Mouse (Mus musculus): ENCODE results near the gene Camta2. TPM values are rescaled to one million over a fixed set of nuclear protein-coding genes. Genes with fewer than 3 reads are reported as not detected.

The Camta2 gene
- polyA plus RNA-seq, 1 experiment from 2014 or later, result 10.9 TPM

- ATAC-seq (ENCODE audit: insufficient number of reproducible peaks, low FRiP score), result no peak
- Histone ChIP-seq H3K4me1 (replicated peaks) (peaks cover 21% of the 10 kb centered on the region), H3K9me3 (replicated peaks) (no peaks in the 10 kb centered on the region), H3K9ac (no peak overlapping the region), H3K4me2 (no peak overlapping the region), H3K27ac (ENCODE audit: poor library complexity, severe bottlenecking) (no peak overlapping the region), H3K27me3 (replicated peaks) (no peaks in the 10 kb centered on the region), H3K36me3 (no peaks in the 10 kb centered on the region), H3K4me3 (no peak overlapping the region)
- 83% methylated on average over 4 of the region's 4 CpGs for WGBS
These were observed 52.3 kb downstream of the Camta2 start for GRCm38 (mm10) chr11:70635601-70636000.

- WGBS, result 54% methylated on average over 7 of the region's 7 CpGs
- no peak overlapping the region for H3K4me3 ChIP-seq
- H3K27ac ChIP-seq (ENCODE audit: poor library complexity, severe bottlenecking), result no peak overlapping the region
- no peaks in the 10 kb centered on the region for H3K27me3 ChIP-seq (replicated peaks)
- no peak for ATAC-seq (ENCODE audit: insufficient number of reproducible peaks, low FRiP score)
- no peaks in the 10 kb centered on the region for H3K36me3 ChIP-seq
- H3K9me3 ChIP-seq (replicated peaks), result no peaks in the 10 kb centered on the region
- no peaks in the 10 kb centered on the region for H3K4me1 ChIP-seq (replicated peaks)
- no peak overlapping the region for H3K9ac ChIP-seq
- H3K4me2 ChIP-seq, result no peak overlapping the region
These were observed 57.8 kb downstream of the Camta2 start for GRCm38 (mm10) chr11:70630129-70630528.

- no peak overlapping the region for H3K9ac ChIP-seq
- no peaks in the 10 kb centered on the region for H3K36me3 ChIP-seq
- H3K4me3 ChIP-seq, result no peak overlapping the region
- no peak overlapping the region for H3K4me2 ChIP-seq
- H3K4me1 ChIP-seq (replicated peaks), result no peaks in the 10 kb centered on the region
- WGBS, result 62% methylated on average over 5 of the region's 5 CpGs
- no peak for ATAC-seq (ENCODE audit: insufficient number of reproducible peaks, low FRiP score)
- H3K27ac ChIP-seq (ENCODE audit: poor library complexity, severe bottlenecking), result no peak overlapping the region
- no peaks in the 10 kb centered on the region for H3K9me3 ChIP-seq (replicated peaks)
- H3K27me3 ChIP-seq (replicated peaks), result no peaks in the 10 kb centered on the region
These were observed 58.3 kb downstream of the Camta2 start for GRCm38 (mm10) chr11:70629557-70629956.

GRCm38 (mm10) chr11:70628431-70628830 lies 59.5 kb downstream of the Camta2 start:
- H3K4me3 ChIP-seq, result no peak overlapping the region
- no peak overlapping the region for H3K9ac ChIP-seq
- no peaks in the 10 kb centered on the region for H3K4me1 ChIP-seq (replicated peaks)
- ATAC-seq (ENCODE audit: insufficient number of reproducible peaks, low FRiP score), result no peak
- no peak overlapping the region for H3K4me2 ChIP-seq
- 64% methylated on average over 2 of the region's 2 CpGs for WGBS
- no peaks in the 10 kb centered on the region for H3K36me3 ChIP-seq
- H3K27me3 ChIP-seq (replicated peaks), result no peaks in the 10 kb centered on the region
- no peaks in the 10 kb centered on the region for H3K9me3 ChIP-seq (replicated peaks)
- H3K27ac ChIP-seq (ENCODE audit: poor library complexity, severe bottlenecking), result no peak overlapping the region

GRCm38 (mm10) chr11:70626877-70627276 lies 61.0 kb downstream of the Camta2 start:
- H3K36me3 ChIP-seq, result no peaks in the 10 kb centered on the region
- H3K27me3 ChIP-seq (replicated peaks), result no peaks in the 10 kb centered on the region
- no peak overlapping the region for H3K4me3 ChIP-seq
- no peak overlapping the region for H3K9ac ChIP-seq
- H3K4me2 ChIP-seq, result no peak overlapping the region
- H3K27ac ChIP-seq (ENCODE audit: poor library complexity, severe bottlenecking), result no peak overlapping the region
- no peaks in the 10 kb centered on the region; the same call in 1 of the 2 replicates for H3K4me1 ChIP-seq (replicated peaks)
- H3K9me3 ChIP-seq (replicated peaks), result no peaks in the 10 kb centered on the region
- no peak for ATAC-seq (ENCODE audit: insufficient number of reproducible peaks, low FRiP score)
- 74% methylated on average over 4 of the region's 4 CpGs for WGBS

- H3K27ac ChIP-seq (ENCODE audit: poor library complexity, severe bottlenecking), result no peak overlapping the region
- H3K9me3 ChIP-seq (replicated peaks), result no peaks in the 10 kb centered on the region
- H3K9ac ChIP-seq, result no peak overlapping the region
- H3K36me3 ChIP-seq, result no peaks in the 10 kb centered on the region
- H3K4me2 ChIP-seq, result no peak overlapping the region
- H3K4me3 ChIP-seq, result no peak overlapping the region
- no peaks in the 10 kb centered on the region; the same call in 1 of the 2 replicates for H3K4me1 ChIP-seq (replicated peaks)
- H3K27me3 ChIP-seq (replicated peaks), result no peaks in the 10 kb centered on the region
- WGBS, result 48% methylated on average over 4 of the region's 4 CpGs
- no peak for ATAC-seq (ENCODE audit: insufficient number of reproducible peaks, low FRiP score)
These were observed 62.4 kb downstream of the Camta2 start for GRCm38 (mm10) chr11:70625473-70625872.

GRCm38 (mm10) chr11:70623053-70623742 lies 64.7 kb downstream of the Camta2 start:
- no peak for ATAC-seq (ENCODE audit: insufficient number of reproducible peaks, low FRiP score)
- WGBS, result 66% methylated on average over 10 of the region's 10 CpGs
- H3K4me2 ChIP-seq, result no peak overlapping the region

GRCm38 (mm10) chr11:70621972-70622814 lies 65.7 kb downstream of the Camta2 start:
- H3K9me3 ChIP-seq (replicated peaks), result no peaks in the 10 kb centered on the region
- no peak overlapping the region for H3K27ac ChIP-seq (ENCODE audit: poor library complexity, severe bottlenecking)
- no peak for ATAC-seq (ENCODE audit: insufficient number of reproducible peaks, low FRiP score)
- 38% methylated on average over 7 of the region's 7 CpGs for WGBS
- no peak overlapping the region for H3K4me3 ChIP-seq
- no peak overlapping the region for H3K9ac ChIP-seq
- H3K4me2 ChIP-seq, result no peak overlapping the region
- no peaks in the 10 kb centered on the region; the same call in 1 of the 2 replicates for H3K4me1 ChIP-seq (replicated peaks)
- H3K36me3 ChIP-seq, result no peaks in the 10 kb centered on the region
- peaks cover 4% of the 10 kb centered on the region; the same call in 1 of the 2 replicates for H3K27me3 ChIP-seq (replicated peaks)

More at GRCm38 (mm10) chr11:70623053-70623742, 64.7 kb downstream of the Camta2 start:
- no peaks in the 10 kb centered on the region for H3K36me3 ChIP-seq
- H3K9ac ChIP-seq, result no peak overlapping the region
- H3K4me3 ChIP-seq, result no peak overlapping the region
- H3K4me1 ChIP-seq (replicated peaks), result no peaks in the 10 kb centered on the region; the same call in 1 of the 2 replicates
- H3K27me3 ChIP-seq (replicated peaks), result no peaks in the 10 kb centered on the region
- no peak overlapping the region for H3K27ac ChIP-seq (ENCODE audit: poor library complexity, severe bottlenecking)
- no peaks in the 10 kb centered on the region for H3K9me3 ChIP-seq (replicated peaks)

Small RNA genes within 50 kb of the gene (microRNA-seq; reads per million reads assigned to microRNA genes)
- gene Mir6925, result not detected

Other genes starting within 250 kb of the Camta2 start
- 22.6 and 24.0 TPM in 2 replicates for gene Med11, start 236.2 kb downstream of the Camta2 start, polyA plus RNA-seq (2016; fragmentation: Nextera tagmentation; extraction: Ambion mirVana)
- 1.9 and 2.9 TPM in 2 replicates for gene Zmynd15, start 228.7 kb downstream of the Camta2 start, polyA plus RNA-seq (2016; fragmentation: Nextera tagmentation; extraction: Ambion mirVana)
- gene Cxcl16, start 228.1 kb downstream of the Camta2 start, polyA plus RNA-seq (2016; fragmentation: Nextera tagmentation; extraction: Ambion mirVana), result 6.1 and 8.6 TPM in 2 replicates
- gene Tm4sf5, start 182.9 kb downstream of the Camta2 start, polyA plus RNA-seq (2016; fragmentation: Nextera tagmentation; extraction: Ambion mirVana), result 9.7 and 11.3 TPM in 2 replicates
- 0.30 and 0.54 TPM in 2 replicates for gene Vmo1, start 173.5 kb downstream of the Camta2 start, polyA plus RNA-seq (2016; fragmentation: Nextera tagmentation; extraction: Ambion mirVana)
- gene Gltpd2, start 168.9 kb downstream of the Camta2 start, polyA plus RNA-seq (2016; fragmentation: Nextera tagmentation; extraction: Ambion mirVana), result 0.23 and 0.65 TPM in 2 replicates
- 575 and 577 TPM in 2 replicates for gene Psmb6, start 162.7 kb downstream of the Camta2 start, polyA plus RNA-seq (2016; fragmentation: Nextera tagmentation; extraction: Ambion mirVana)
- not detected in 2 replicates for gene Gm40193, start 155.2 kb downstream of the Camta2 start, polyA plus RNA-seq (2016; fragmentation: Nextera tagmentation; extraction: Ambion mirVana)
- 12.6 TPM in 2 replicates for gene Pld2, start 148.0 kb downstream of the Camta2 start, polyA plus RNA-seq (2016; fragmentation: Nextera tagmentation; extraction: Ambion mirVana)
- 13.7 and 14.8 TPM in 2 replicates for gene Mink1, start 125.2 kb downstream of the Camta2 start, polyA plus RNA-seq (2016; fragmentation: Nextera tagmentation; extraction: Ambion mirVana)
- gene 4930544D05Rik, start 72.3 kb downstream of the Camta2 start, polyA plus RNA-seq (2016; fragmentation: Nextera tagmentation; extraction: Ambion mirVana), result not detected in 2 replicates
- gene Chrne, start 68.9 kb downstream of the Camta2 start, polyA plus RNA-seq (2016; fragmentation: Nextera tagmentation; extraction: Ambion mirVana), result 0.37 TPM in 1 of 2 replicates, not detected in the other
- 1.4 and 2.2 TPM in 2 replicates for gene Gp1ba, start 49.0 kb downstream of the Camta2 start, polyA plus RNA-seq (2016; fragmentation: Nextera tagmentation; extraction: Ambion mirVana)
- 67.4 and 70.1 TPM in 2 replicates for gene Rnf167, start 40.9 kb downstream of the Camta2 start, polyA plus RNA-seq (2016; fragmentation: Nextera tagmentation; extraction: Ambion mirVana)
- 227 and 229 TPM in 2 replicates for gene Slc25a11, start 40.6 kb downstream of the Camta2 start, polyA plus RNA-seq (2016; fragmentation: Nextera tagmentation; extraction: Ambion mirVana)
- 1,661 and 1,678 TPM in 2 replicates for gene Pfn1, start 33.5 kb downstream of the Camta2 start, polyA plus RNA-seq (2016; fragmentation: Nextera tagmentation; extraction: Ambion mirVana)
- 238 and 239 TPM in 2 replicates for gene Eno3, start 30.9 kb downstream of the Camta2 start, polyA plus RNA-seq (2016; fragmentation: Nextera tagmentation; extraction: Ambion mirVana)
- gene Spag7, start 18.7 kb downstream of the Camta2 start, polyA plus RNA-seq (2016; fragmentation: Nextera tagmentation; extraction: Ambion mirVana), result 164 and 170 TPM in 2 replicates
- gene Inca1, start 12.1 kb upstream of the Camta2 start, polyA plus RNA-seq (2016; fragmentation: Nextera tagmentation; extraction: Ambion mirVana), result 1.7 and 1.8 TPM in 2 replicates
- gene Kif1c, start 12.4 kb upstream of the Camta2 start, polyA plus RNA-seq (2016; fragmentation: Nextera tagmentation; extraction: Ambion mirVana), result 3.9 and 4.5 TPM in 2 replicates
- gene Zfp3, start 76.1 kb upstream of the Camta2 start, polyA plus RNA-seq (2016; fragmentation: Nextera tagmentation; extraction: Ambion mirVana), result 7.3 and 8.3 TPM in 2 replicates
- gene Scimp, start 124.5 kb upstream of the Camta2 start, polyA plus RNA-seq (2016; fragmentation: Nextera tagmentation; extraction: Ambion mirVana), result not detected in 2 replicates
- 33.3 and 35.1 TPM in 2 replicates for gene Rabep1, start 156.7 kb upstream of the Camta2 start, polyA plus RNA-seq (2016; fragmentation: Nextera tagmentation; extraction: Ambion mirVana)

Data from heart, embryonic 12.5 days (tissue).